Mouse (Mus musculus) liver, embryonic 14.5 days (tissue): ENCODE measurements around the gene Syvn1.

ENCODE experiments used
- CTCF ChIP-seq: IDR thresholded peaks from 2 replicates; pipeline ENCODE4 v1.5.1; 2016; ENCODE audit warnings: antibody characterized with exemption, low read depth, control low read depth
- EP300 ChIP-seq: IDR thresholded peaks from 2 replicates; pipeline ENCODE4 v1.6.1; 2016; ENCODE audit warnings: antibody characterized with exemption, low read depth

- no peak for TF ChIP-seq EP300
- no peak for TF ChIP-seq CTCF
Observed at GRCm38 (mm10) chr19:6066571-6066970, 20.2 kb downstream of the Syvn1 start.
